Mouse (Mus musculus) G1E (cell line): Measurements from ENCODE around the gene Lpgat1. TPM values are rescaled to one million over a fixed set of nuclear protein-coding genes. Genes with fewer than 3 reads are reported as not detected.

ENCODE experiments used
- ATAC-seq: 2 replicates; pipeline ENCODE4 v1.8.0; 2016; ENCODE audit warnings: mild to moderate bottlenecking; ENCODE audit not compliant: insufficient number of reproducible peaks, poor library complexity, low FRiP score, severe bottlenecking; ENCODE audit errors: extremely low read depth
- DNase-seq: peaks from one replicate; pipeline ENCODE4 v3.0.0; 2012; ENCODE audit warnings: low spot score
- H3K27me3 ChIP-seq: 2 replicates; pipeline ENCODE4 v1.6.1; 2012; ENCODE audit warnings: mild to moderate bottlenecking, low read length, inconsistent platforms; ENCODE audit not compliant: insufficient read depth
- H3K36me3 ChIP-seq: replicated peaks from 2 replicates; pipeline ENCODE3; 2012; ENCODE audit warnings: mild to moderate bottlenecking, inconsistent platforms
- H3K4me1 ChIP-seq: 2 replicates; pipeline ENCODE4 v1.6.1; 2012; ENCODE audit warnings: low read depth, low read length, inconsistent platforms, mixed read lengths; ENCODE audit not compliant: insufficient read depth
- H3K4me3 ChIP-seq: 2 replicates; pipeline ENCODE4 v1.5.1; 2012; ENCODE audit warnings: low read depth, mild to moderate bottlenecking, inconsistent platforms, low read length, moderate library complexity, mixed read lengths
- H3K9me3 ChIP-seq: replicated peaks from 2 replicates; pipeline ENCODE4 v1.6.1; 2012; ENCODE audit warnings: inconsistent platforms
- CTCF ChIP-seq: IDR thresholded peaks from 2 replicates; pipeline ENCODE4 v1.5.1; 2012; ENCODE audit warnings: low read depth, low read length, inconsistent platforms, mixed read lengths
- GATA1 ChIP-seq: IDR thresholded peaks from 2 replicates; pipeline ENCODE4 v1.6.1; 2012; ENCODE audit warnings: borderline replicate concordance, low read length, inconsistent platforms, mixed read lengths
- GATA2 ChIP-seq: IDR thresholded peaks from 2 replicates; pipeline ENCODE4 v1.6.1; 2012; ENCODE audit warnings: low read depth, low read length, inconsistent platforms, borderline replicate concordance
- POLR2AphosphoS5 ChIP-seq: IDR thresholded peaks from 2 replicates; pipeline ENCODE4 v1.6.1; 2012; ENCODE audit warnings: low read depth, low read length, inconsistent platforms; ENCODE audit not compliant: insufficient replicate concordance
- TAL1 ChIP-seq: conservative IDR thresholded peaks from 2 replicates; pipeline ENCODE4 v1.6.1; 2012; ENCODE audit warnings: low read depth, low read length, inconsistent platforms, mixed read lengths
- polyA plus RNA-seq: library from polyadenylated mRNA; stranded (reverse); fragments of >175 nt; gene quantifications from 2 replicates; pipeline ENCODE4 v1.2.3, GENCODE M21; 2012
- total RNA-seq, 2 experiments: library from RNA; stranded (forward) in 1 of 2; stranded (reverse) in 1 of 2; fragments of 200-1000 nt in 1 of 2; fragments of >200 nt in 1 of 2; fragmentation: Nextera tagmentation in 1 of 2; gene quantifications; 2 replicates each; pipeline ENCODE4 v1.2.3; 2014 to 2017

The Lpgat1 gene
- not detected in 2 replicates for total RNA-seq (2014; fragmentation: Nextera tagmentation)
- total RNA-seq (2017), result 0.11 and 0.12 TPM in 2 replicates
- not detected in 2 replicates for polyA plus RNA-seq

- H3K27me3 ChIP-seq, result no peaks in the 10 kb centered on the region
- H3K4me3 ChIP-seq, result no peak within 1 kb of the TSS; the same call in 1 of the 2 replicates
- no peak for ATAC-seq
- H3K4me1 ChIP-seq, result no peaks in the 10 kb centered on the region
- H3K36me3 ChIP-seq, result no peaks in the 10 kb centered on the region
- TF ChIP-seq GATA1 (no peak), CTCF (no peak), GATA2 (no peak), POLR2AphosphoS5 (no peak), TAL1 (no peak)
- DNase-seq, result no peak
- peaks cover 16% of the 10 kb centered on the region for H3K9me3 ChIP-seq
These were observed at the start of gene Lpgat1 for GRCm38 (mm10) chr1:191717601-191718498. Lpgat1 (plus strand) TSS chr1:191717834.

- no peak for DNase-seq
- no peak for TF ChIP-seq TAL1
- TF ChIP-seq GATA2, result no peak
- no peak for TF ChIP-seq CTCF
- TF ChIP-seq POLR2AphosphoS5, result no peak
- no peak for TF ChIP-seq GATA1
- no peak for ATAC-seq
- Histone ChIP-seq H3K4me1 (no peaks in the 10 kb centered on the region), H3K4me3 (no peak overlapping the region), H3K27me3 (peaks cover 6% of the 10 kb centered on the region; the same call in 1 of the 2 replicates), H3K36me3 (no peaks in the 10 kb centered on the region), H3K9me3 (no peaks in the 10 kb centered on the region)
These were observed 49.6 kb upstream of the Lpgat1 start for GRCm38 (mm10) chr1:191668030-191668429.

- Histone ChIP-seq H3K27me3 (0 out of 2 replicates have a peak, but pooled peaks cover 2% of the 10 kb centered on the region), H3K4me1 (no peaks in the 10 kb centered on the region), H3K36me3 (no peaks in the 10 kb centered on the region), H3K4me3 (no peak overlapping the region), H3K9me3 (no peaks in the 10 kb centered on the region)
- DNase-seq (no peak), ATAC-seq (no peak)
- no peak for TF ChIP-seq GATA2
- no peak for TF ChIP-seq POLR2AphosphoS5
- no peak for TF ChIP-seq CTCF
- TF ChIP-seq TAL1, result no peak
- TF ChIP-seq GATA1, result no peak
These were observed 43.6 kb upstream of the Lpgat1 start for GRCm38 (mm10) chr1:191674071-191674470.

GRCm38 (mm10) chr1:191681633-191682032 lies 36.0 kb upstream of the Lpgat1 start:
- H3K36me3 ChIP-seq, result no peaks in the 10 kb centered on the region
- H3K4me3 ChIP-seq, result no peak overlapping the region
- no peaks in the 10 kb centered on the region for H3K4me1 ChIP-seq
- ATAC-seq (no peak), DNase-seq (no peak)
- no peaks in the 10 kb centered on the region for H3K9me3 ChIP-seq
- TF ChIP-seq CTCF, result no peak
- TF ChIP-seq POLR2AphosphoS5, result no peak
- TF ChIP-seq TAL1, result no peak
- no peak for TF ChIP-seq GATA1
- no peak for TF ChIP-seq GATA2
- peaks cover 4% of the 10 kb centered on the region for H3K27me3 ChIP-seq

- Histone ChIP-seq H3K36me3 (no peaks in the 10 kb centered on the region), H3K4me3 (no peak overlapping the region), H3K27me3 (no peaks in the 10 kb centered on the region), H3K4me1 (no peaks in the 10 kb centered on the region), H3K9me3 (no peaks in the 10 kb centered on the region)
- ATAC-seq (no peak), DNase-seq (no peak)
- TF ChIP-seq TAL1, result no peak
- TF ChIP-seq POLR2AphosphoS5, result no peak
- no peak for TF ChIP-seq CTCF
- TF ChIP-seq GATA1, result no peak
- TF ChIP-seq GATA2, result no peak
These were observed 30.1 kb upstream of the Lpgat1 start for GRCm38 (mm10) chr1:191687531-191687930.

GRCm38 (mm10) chr1:191693231-191693630 lies 24.4 kb upstream of the Lpgat1 start:
- no peak for TF ChIP-seq POLR2AphosphoS5
- peaks cover 2% of the 10 kb centered on the region; the same call in 1 of the 2 replicates for H3K27me3 ChIP-seq
- H3K36me3 ChIP-seq, result no peaks in the 10 kb centered on the region
- H3K4me1 ChIP-seq, result no peaks in the 10 kb centered on the region
- no peak overlapping the region for H3K4me3 ChIP-seq
- H3K9me3 ChIP-seq, result no peaks in the 10 kb centered on the region
- ATAC-seq (no peak), DNase-seq (no peak)
